In the genomic region with DNA sequence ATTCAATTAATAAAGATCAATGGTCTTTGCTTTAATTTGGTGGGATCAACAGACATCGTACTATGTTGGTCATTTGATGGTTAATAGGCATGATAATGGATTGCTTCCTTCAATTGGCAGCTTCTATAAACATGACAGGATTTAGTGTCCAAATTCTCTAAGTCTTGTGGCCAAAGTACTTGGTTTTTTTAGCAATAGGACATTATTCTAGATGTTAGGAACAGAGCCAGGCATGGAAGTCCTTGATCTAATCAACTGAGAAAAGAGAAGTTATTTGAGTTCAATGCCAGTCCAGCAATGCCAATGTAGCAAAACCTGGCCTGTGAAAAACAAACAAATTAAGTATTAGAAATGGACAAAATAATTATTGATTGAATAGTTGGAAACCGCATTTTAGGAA, we compare ENCODE assay signal across 15 mouse cellular contexts. TPM values are rescaled to one million over a fixed set of nuclear protein-coding genes. Genes with fewer than 3 reads are reported as not detected.
"Had no signal": no experiment of that assay in that cellular context is flagged by ENCODE, and none has a peak within 500 bp of the region (broad histone marks: within the 10 kb centered on the region; RNA-seq: fewer than 3 reads in every experiment).

No protein-coding gene starts in this region.

- H3K9me3 ChIP-seq: limb, embryonic 13.5 days; midbrain, embryonic 10.5 days; neural tube, embryonic 15.5 days had no signal

- H3K4me3 ChIP-seq: layer of hippocampus, adult 2 months; limb, embryonic 13.5 days; midbrain, embryonic 10.5 days; myocyte; neural tube, embryonic 15.5 days had no signal

- H3K4me2 ChIP-seq: limb, embryonic 13.5 days; liver, embryonic 11.5 days; neural tube, embryonic 15.5 days had no signal

- DNase-seq: left cerebral cortex, postnatal 4 days; midbrain, embryonic 14.5 days; right cerebral cortex, adult 18-20 months; right cerebral cortex, postnatal 25 days; thymus, postnatal 4 days had no signal

- H3K9ac ChIP-seq: limb, embryonic 13.5 days; neural tube, embryonic 15.5 days had no signal

- H3K27me3 ChIP-seq: limb, embryonic 13.5 days; neural tube, embryonic 15.5 days had no signal

- H3K4me1 ChIP-seq: limb, embryonic 13.5 days; midbrain, embryonic 10.5 days; neural tube, embryonic 15.5 days had no signal

- H3K36me3 ChIP-seq: limb, embryonic 13.5 days; midbrain, embryonic 10.5 days; neural tube, embryonic 15.5 days had no signal

- H3K27ac ChIP-seq: layer of hippocampus, adult 2 months; limb, embryonic 13.5 days; midbrain, embryonic 10.5 days; neural tube, embryonic 15.5 days had no signal

RNA-seq across cellular contexts. Expression of gene Gimap3, which starts 14.9 kb away (rescaled TPM):
- total RNA-seq: layer of hippocampus, adult 2 months; layer of hippocampus, postnatal 10 days; left cerebral cortex, postnatal 10 days; left cerebral cortex, postnatal 4 days had no signal
- polyA plus RNA-seq: kidney, embryonic 14.5 days; limb, embryonic 13.5 days; midbrain, embryonic 10.5 days; midbrain, embryonic 14.5 days; myocyte; neural tube, embryonic 11.5 days; neural tube, embryonic 15.5 days had no signal

RNA-seq across cellular contexts. Expression of gene Gimap5, which starts 39.6 kb away (rescaled TPM):
- polyA plus RNA-seq: myocyte had no signal

RNA-seq across cellular contexts. Expression of gene Gimap1, which starts 46.7 kb away (rescaled TPM):
- polyA plus RNA-seq: myocyte had no signal
